Mouse (Mus musculus) heart, embryonic 14.5 days (tissue): ENCODE results near the gene Rbm3. TPM values are rescaled to one million over a fixed set of nuclear protein-coding genes. Genes with fewer than 3 reads are reported as not detected.
"Not testable (repeated sequence)": the region's sequence is repeated elsewhere in the genome, so short reads cannot be mapped to it uniquely, and the experiment has no call there.

Source experiments
- ATAC-seq: fragments of 200-750 bp; cut with Nextera tagmentation; 2 replicates; pipeline ENCODE4 v1.8.0; 2017; ENCODE audit warnings: low read depth, moderate TSS enrichment; ENCODE audit not compliant: insufficient number of reproducible peaks, insufficient read depth, low FRiP score
- H3K27ac ChIP-seq, 2 experiments: fragments of 200-500 bp in 1 of 2; fragments of 300-500 bp in 1 of 2; sonication (generic) in 1 of 2; replicated peaks in 1 of 2; 2 replicates each; pipeline ENCODE4 v1.5.1; 2012 to 2014; ENCODE audit warnings: low read depth in 2 of 2, low read length in 2 of 2, control low read depth in 1 of 2, mild to moderate bottlenecking in 1 of 2, mixed read lengths in 1 of 2; ENCODE audit not compliant: control insufficient read depth in 1 of 2, insufficient read depth in 1 of 2
- H3K27me3 ChIP-seq: fragments of 300-500 bp; sonication (generic); 2 replicates; pipeline ENCODE4 v1.6.1; 2014; ENCODE audit warnings: mild to moderate bottlenecking, low read length, control low read depth; ENCODE audit not compliant: control insufficient read depth, insufficient read depth
- H3K36me3 ChIP-seq: fragments of 300-500 bp; sonication (generic); 2 replicates; pipeline ENCODE4 v1.6.1; 2014; ENCODE audit warnings: mild to moderate bottlenecking, control low read depth, low read length, mixed read lengths; ENCODE audit not compliant: control insufficient read depth, insufficient read depth
- H3K4me1 ChIP-seq, 2 experiments: fragments of 200-500 bp in 1 of 2; fragments of 300-500 bp in 1 of 2; sonication (generic) in 1 of 2; 2 replicates each; pipeline ENCODE4 v1.6.1; 2012 to 2014; ENCODE audit warnings: low read length in 2 of 2, control low read depth in 1 of 2, mixed read lengths in 1 of 2; ENCODE audit not compliant: control insufficient read depth in 2 of 2, insufficient read depth in 2 of 2
- H3K4me2 ChIP-seq: fragments of 300-500 bp; sonication (generic); 2 replicates; pipeline ENCODE4 v1.6.1; 2014; ENCODE audit warnings: mild to moderate bottlenecking, low read length
- H3K4me3 ChIP-seq, 2 experiments: fragments of 200-500 bp in 1 of 2; fragments of 300-500 bp in 1 of 2; sonication (generic) in 1 of 2; 2 replicates each; pipeline ENCODE4 v1.5.1; 2012 to 2014; ENCODE audit warnings: low read length in 2 of 2, mild to moderate bottlenecking in 2 of 2, control low read depth in 1 of 2, low read depth in 1 of 2, moderate library complexity in 1 of 2; ENCODE audit not compliant: control insufficient read depth in 1 of 2, insufficient read depth in 1 of 2
- H3K9ac ChIP-seq: fragments of 300-500 bp; sonication (generic); 2 replicates; pipeline ENCODE4 v1.6.1; 2014; ENCODE audit warnings: mild to moderate bottlenecking, low read length
- H3K9me3 ChIP-seq: fragments of 300-500 bp; sonication (generic); 2 replicates; pipeline ENCODE4 v1.6.1; 2016; ENCODE audit warnings: low read length, control low read depth; ENCODE audit not compliant: control insufficient read depth
- WGBS: fragments of 180-500 bp; shearing (Covaris S2); extraction: QIAGEN DNeasy Blood & Tissue Kit; methylation state at CpG from one replicate; pipeline ENCODE4 v1.1.7; 2014; 5-methylcytosine and 5-hydroxymethylcytosine counted together
- polyA plus RNA-seq: library from polyadenylated mRNA; unstranded; fragments of >200 nt; fragmentation: Nextera tagmentation; extraction: Ambion mirVana; gene quantifications from 2 replicates; pipeline ENCODE4 v1.2.1, GENCODE M21; 2014

The Rbm3 gene
- polyA plus RNA-seq, 1 experiment from 2014 or later, result 317 TPM

DNA sequence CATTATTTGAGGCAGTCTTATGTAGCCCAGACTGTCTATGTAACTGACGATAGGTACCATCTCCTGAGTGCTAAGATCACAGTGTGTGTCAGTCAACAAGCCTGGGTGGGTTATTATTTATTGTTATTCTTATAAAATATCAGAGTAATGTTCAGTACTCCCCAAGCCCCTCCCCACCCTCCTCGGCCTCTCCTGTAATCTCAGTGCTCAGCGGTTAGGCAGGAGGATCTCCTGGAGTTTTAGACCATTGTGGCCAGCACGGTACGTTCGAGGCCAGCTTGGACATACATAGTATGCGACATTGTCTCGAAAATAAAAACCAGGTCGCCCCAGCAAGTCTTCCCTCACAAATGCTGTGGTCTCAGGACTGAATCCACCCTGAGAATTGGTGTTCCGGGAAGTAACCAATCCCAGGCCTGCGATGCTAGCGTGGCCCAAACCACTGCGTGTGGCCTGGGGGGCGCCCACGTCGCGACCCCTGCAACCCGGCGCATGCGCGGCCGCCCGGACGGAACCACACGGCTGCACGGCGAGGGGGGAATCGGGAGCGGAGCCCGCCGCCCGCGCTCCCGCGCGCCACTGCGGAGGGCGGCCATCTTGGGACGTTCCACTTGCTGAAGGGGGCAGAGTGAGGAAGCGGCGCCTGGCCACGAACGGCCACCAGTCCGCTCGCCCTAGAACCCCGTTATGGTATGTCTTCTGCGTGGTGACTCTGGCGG lies 49.5 kb downstream of the Rbm3 start:
- H3K9me3 ChIP-seq, H3K4me1 ChIP-seq, H3K36me3 ChIP-seq, H3K27me3 ChIP-seq: not testable (repeated sequence)
- Histone ChIP-seq H3K4me2 (peak overlapping the region; percentile 47), H3K4me3 (peak overlapping the region; percentile 21 to 27), H3K27ac (peak overlapping the region in 1 of 2 experiments; percentile 70; a peak in 2 of 4 replicates), H3K9ac (peak overlapping the region; percentile 49)
- 15% methylated on average over 23 of the region's 48 CpGs for WGBS
- ATAC-seq, result peak; percentile 95

DNA sequence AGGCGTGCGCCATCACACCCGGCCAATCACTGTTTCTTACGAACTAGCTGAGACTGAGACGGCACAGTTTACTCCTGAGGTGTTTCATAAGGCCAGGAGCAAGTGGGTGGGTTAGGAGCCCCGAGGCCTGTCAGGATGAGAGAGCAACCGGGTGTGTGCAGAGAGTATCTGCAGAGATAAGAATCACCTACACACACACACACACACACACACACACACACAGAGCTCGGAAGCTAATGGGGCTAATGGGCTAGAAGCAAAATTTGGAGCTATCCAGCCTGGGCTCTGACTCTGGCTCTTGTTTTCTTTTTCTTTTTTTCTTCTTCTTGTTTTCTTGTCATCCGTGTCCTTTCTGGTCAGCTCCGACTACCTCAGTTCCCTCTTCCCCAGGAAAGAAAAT lies 50.1 kb downstream of the Rbm3 start:
- WGBS, result 75% methylated on average over 10 of the region's 10 CpGs
- no peak overlapping the region for H3K27ac ChIP-seq
- H3K4me3 ChIP-seq, result peak overlapping the region in 1 of 2 experiments; percentile 21; a peak in 2 of 4 replicates

GRCm38 (mm10) chrX:8090954-8091347 lies 54.7 kb downstream of the Rbm3 start:
- whole genome bisulfite sequencing, result 79% methylated on average over 4 of the region's 5 CpGs
- not testable (repeated sequence) for H3K9ac ChIP-seq, H3K4me3 ChIP-seq, H3K27ac ChIP-seq, H3K4me1 ChIP-seq, H3K4me2 ChIP-seq, H3K27me3 ChIP-seq, ATAC-seq, H3K36me3 ChIP-seq, H3K9me3 ChIP-seq

More for the DNA sequence above, 50.1 kb downstream of the Rbm3 start:
- Histone ChIP-seq H3K9ac (peak overlapping the region; percentile 49), H3K9me3 (no peaks in the 10 kb centered on the region), H3K36me3 (no peaks in the 10 kb centered on the region), H3K4me2 (peak overlapping the region; percentile 47), H3K27me3 (no peaks in the 10 kb centered on the region), H3K4me1 (no peaks in the 10 kb centered on the region)
- ATAC-seq, result no peak

GRCm38 (mm10) chrX:8090346-8090953 lies 55.2 kb downstream of the Rbm3 start, which contains the start of gene Was:
Gene Was (minus strand): TSS chrX:8090498.
- Histone ChIP-seq H3K27me3 (no peaks in the 10 kb centered on the region), H3K9ac (no peak within 1 kb of the TSS), H3K4me2 (no peak within 1 kb of the TSS), H3K9me3 (no peaks in the 10 kb centered on the region), H3K36me3 (no peaks in the 10 kb centered on the region), H3K27ac (no peak within 1 kb of the TSS), H3K4me3 (no peak within 1 kb of the TSS), H3K4me1 (no peaks in the 10 kb centered on the region)
- WGBS, result 78% methylated on average over 14 of the region's 14 CpGs
- no peak for ATAC-seq

DNA sequence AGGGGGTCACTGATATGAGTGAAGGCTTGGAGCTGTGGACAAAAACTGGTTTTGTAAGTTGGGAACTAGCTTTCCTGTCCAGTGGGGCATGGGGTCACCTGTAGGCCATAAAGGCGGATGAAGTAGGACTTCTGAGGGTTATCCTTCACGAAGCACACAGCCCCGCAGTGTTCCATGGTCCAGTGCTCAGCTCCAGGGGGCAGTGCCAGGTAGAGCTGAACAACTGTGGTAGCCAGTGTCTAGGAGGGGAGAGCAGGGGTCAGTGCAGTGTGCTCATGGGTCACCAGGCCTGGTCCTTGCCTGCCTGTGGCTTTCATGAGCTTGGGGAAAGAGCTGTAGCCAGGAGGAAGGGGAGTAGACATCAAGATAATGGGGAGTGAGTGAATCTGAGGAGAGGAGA lies 55.9 kb downstream of the Rbm3 start:
- H3K4me2 ChIP-seq, result no peak overlapping the region

More for the DNA sequence above, 55.9 kb downstream of the Rbm3 start:
- Histone ChIP-seq H3K36me3 (no peaks in the 10 kb centered on the region), H3K9me3 (no peaks in the 10 kb centered on the region), H3K4me1 (no peaks in the 10 kb centered on the region), H3K27ac (no peak overlapping the region), H3K4me3 (no peak overlapping the region), H3K9ac (no peak overlapping the region), H3K27me3 (no peaks in the 10 kb centered on the region)
- no peak for ATAC-seq
- 85% methylated on average over 3 of the region's 3 CpGs for WGBS

Other genes starting within 250 kb of the Rbm3 start
- 61.9 and 65.1 TPM in 2 replicates for gene Pqbp1, start 246.6 kb downstream of the Rbm3 start, polyA plus RNA-seq
- 132 and 159 TPM in 2 replicates for gene Timm17b, start 246.5 kb downstream of the Rbm3 start, polyA plus RNA-seq
- not detected in 2 replicates for gene Gm10491, start 238.0 kb downstream of the Rbm3 start, polyA plus RNA-seq
- gene Gm10490, start 236.3 kb downstream of the Rbm3 start, polyA plus RNA-seq, result not detected in 2 replicates
- 0.09 and 0.63 TPM in 2 replicates for gene Pcsk1n, start 226.1 kb downstream of the Rbm3 start, polyA plus RNA-seq
- not detected in 2 replicates for gene Eras, start 217.3 kb downstream of the Rbm3 start, polyA plus RNA-seq
- 25.3 and 26.5 TPM in 2 replicates for gene Hdac6, start 198.0 kb downstream of the Rbm3 start, polyA plus RNA-seq
- gene Gata1, start 167.8 kb downstream of the Rbm3 start, polyA plus RNA-seq, result 0.24 and 0.54 TPM in 2 replicates
- not detected in 2 replicates for gene Glod5, start 127.4 kb downstream of the Rbm3 start, polyA plus RNA-seq
- 28.4 and 28.9 TPM in 2 replicates for gene Suv39h1, start 71.1 kb downstream of the Rbm3 start, polyA plus RNA-seq
- gene Was, start 55.4 kb downstream of the Rbm3 start, polyA plus RNA-seq, result 0.24 and 0.54 TPM in 2 replicates
- 22.7 and 26.0 TPM in 2 replicates for gene Wdr13, start 13.0 kb downstream of the Rbm3 start, polyA plus RNA-seq
- 10.4 and 12.0 TPM in 2 replicates for gene Tbc1d25, start 30.3 kb upstream of the Rbm3 start, polyA plus RNA-seq
- 28.0 and 28.5 TPM in 2 replicates for gene Ebp, start 47.6 kb upstream of the Rbm3 start, polyA plus RNA-seq
- 3.6 and 4.2 TPM in 2 replicates for gene Porcn, start 60.6 kb upstream of the Rbm3 start, polyA plus RNA-seq
- gene Ftsj1, start 106.5 kb upstream of the Rbm3 start, polyA plus RNA-seq, result 25.1 and 25.4 TPM in 2 replicates
- 21.7 and 26.5 TPM in 2 replicates for gene Slc38a5, start 125.3 kb upstream of the Rbm3 start, polyA plus RNA-seq
- not detected in 2 replicates for gene Ssxb10, start 181.5 kb upstream of the Rbm3 start, polyA plus RNA-seq
- not detected in 2 replicates for gene Ssxb9, start 221.1 kb upstream of the Rbm3 start, polyA plus RNA-seq